ENCODE assay signal across 19 mouse cellular contexts in the genomic region with DNA sequence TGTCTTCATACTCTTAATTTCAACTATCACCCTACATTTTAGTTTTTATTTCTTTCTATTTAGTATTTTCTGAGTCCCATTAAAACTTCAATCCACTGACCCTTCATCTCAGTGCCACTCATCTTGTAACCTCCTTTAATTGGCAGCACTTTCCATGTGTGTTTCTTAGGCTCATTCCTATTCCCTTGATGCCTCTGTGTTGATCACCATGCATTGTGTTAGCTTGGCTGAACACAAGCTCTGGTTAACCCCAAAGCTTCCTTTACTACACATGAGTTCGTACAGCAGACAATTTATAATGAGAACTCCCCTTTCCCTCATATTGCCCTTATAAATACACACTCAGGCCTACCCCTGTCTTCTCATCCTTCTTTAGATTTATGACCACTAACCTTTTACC.
DNase-seq lines count a peak whose midpoint lies in the region; ATAC-seq and TF ChIP-seq lines count a peak whose summit lies in the region.
"Had no signal": no experiment of that assay in that cellular context is flagged by ENCODE, and none has a peak within 500 bp of the region (broad histone marks: within the 10 kb centered on the region; RNA-seq: fewer than 3 reads in every experiment).

No protein-coding gene starts in this region.

- 0 out of 2 replicates have a peak, but pooled peaks have one; percentile 51 for ATAC-seq in hindbrain, postnatal 0 days
- ATAC-seq in hindbrain, embryonic 13.5 days (ENCODE audit: low FRiP score): no peak
- no peak for ATAC-seq in lung, embryonic 14.5 days (ENCODE audit: insufficient read depth)
- 0 out of 2 replicates have a peak, but pooled peaks have one; percentile 50 for ATAC-seq in neural tube, embryonic 15.5 days (ENCODE audit: low FRiP score)
- no peak for ATAC-seq in liver, postnatal 0 days
- ATAC-seq: activated CD4-positive, CD25-positive, alpha-beta regulatory T cell, adult 4 months; forebrain, embryonic 16.5 days; Patski had no signal

- no peaks in the 10 kb centered on the region; the same call in 1 of the 2 replicates for H3K4me1 ChIP-seq in hindbrain, postnatal 0 days (ENCODE audit: insufficient read depth, low read length)
- 0 out of 2 replicates have a peak, but pooled peaks cover 5% of the 10 kb centered on the region for H3K4me1 ChIP-seq in hindbrain, embryonic 13.5 days (replicated peaks)
- H3K4me1 ChIP-seq in lung, embryonic 14.5 days (ENCODE audit: insufficient read depth): no peaks in the 10 kb centered on the region
- no peaks in the 10 kb centered on the region for H3K4me1 ChIP-seq in neural tube, embryonic 15.5 days
- H3K4me1 ChIP-seq in liver, postnatal 0 days (ENCODE audit: insufficient read depth): no peaks in the 10 kb centered on the region
- H3K4me1 ChIP-seq: embryonic facial prominence, embryonic 13.5 days; forebrain, embryonic 12.5 days; heart, embryonic 10.5 days; hindbrain, embryonic 10.5 days had no signal

- H3K9ac ChIP-seq in hindbrain, postnatal 0 days (replicated peaks; ENCODE audit: low read length): no peak overlapping the region
- H3K9ac ChIP-seq in hindbrain, embryonic 13.5 days: no peak overlapping the region
- no peak overlapping the region for H3K9ac ChIP-seq in lung, embryonic 14.5 days
- H3K9ac ChIP-seq in neural tube, embryonic 15.5 days (replicated peaks): no peak overlapping the region
- no peak overlapping the region for H3K9ac ChIP-seq in liver, postnatal 0 days (replicated peaks)
- H3K9ac ChIP-seq: embryonic facial prominence, embryonic 13.5 days; forebrain, embryonic 12.5 days had no signal

- no peaks in the 10 kb centered on the region for H3K27me3 ChIP-seq in hindbrain, postnatal 0 days (ENCODE audit: insufficient read depth, low read length)
- H3K27me3 ChIP-seq in hindbrain, embryonic 13.5 days: no peaks in the 10 kb centered on the region
- H3K27me3 ChIP-seq in lung, embryonic 14.5 days (ENCODE audit: insufficient read depth, low read length): no peaks in the 10 kb centered on the region
- no peaks in the 10 kb centered on the region for H3K27me3 ChIP-seq in neural tube, embryonic 15.5 days (replicated peaks)
- H3K27me3 ChIP-seq in liver, postnatal 0 days (ENCODE audit: insufficient read depth, low read length): no peaks in the 10 kb centered on the region
- H3K27me3 ChIP-seq: embryonic facial prominence, embryonic 13.5 days; forebrain, embryonic 12.5 days; Patski had no signal

- peak; percentile 31 for DNase-seq in hindbrain, postnatal 0 days (ENCODE audit: low spot score)
- DNase-seq in lung, embryonic 14.5 days: no peak
- DNase-seq in lung, postnatal 14 days: no peak
- no peak for DNase-seq in neural tube, embryonic 10.5 days (ENCODE audit: extremely low spot score, low spot score)
- DNase-seq in liver, postnatal 0 days: no peak
- DNase-seq: cerebellum, adult 11-12 months; cerebellum, adult 9-10 months; cerebellum, postnatal 36 days; gastrocnemius, postnatal 10 days; heart, adult 18-20 months had no signal

- no peaks in the 10 kb centered on the region for H3K36me3 ChIP-seq in hindbrain, postnatal 0 days (ENCODE audit: insufficient read depth, low read length)
- no peaks in the 10 kb centered on the region for H3K36me3 ChIP-seq in hindbrain, embryonic 13.5 days
- H3K36me3 ChIP-seq in lung, embryonic 14.5 days (ENCODE audit: insufficient read depth): no peaks in the 10 kb centered on the region
- no peaks in the 10 kb centered on the region for H3K36me3 ChIP-seq in neural tube, embryonic 15.5 days
- no peaks in the 10 kb centered on the region for H3K36me3 ChIP-seq in liver, postnatal 0 days (replicated peaks; ENCODE audit: insufficient read depth, low read length)
- H3K36me3 ChIP-seq: embryonic facial prominence, embryonic 13.5 days; forebrain, embryonic 12.5 days; heart, embryonic 10.5 days; hindbrain, embryonic 10.5 days had no signal

- no peak for TF ChIP-seq CTCF in hindbrain, postnatal 0 days (IDR thresholded peaks at IDR 0.05; ENCODE audit: low read depth)
- TF ChIP-seq CTCF in lung, embryonic 14.5 days (IDR thresholded peaks at IDR 0.05; ENCODE audit: low read depth): no peak
- TF ChIP-seq CTCF in liver, postnatal 0 days (IDR thresholded peaks at IDR 0.05; ENCODE audit: low read depth): no peak

- no peak overlapping the region for H3K27ac ChIP-seq in hindbrain, postnatal 0 days
- no peak overlapping the region for H3K27ac ChIP-seq in hindbrain, embryonic 13.5 days
- peak overlapping the region; percentile 37; the same call in 1 of the 2 replicates for H3K27ac ChIP-seq in lung, embryonic 14.5 days (ENCODE audit: low read depth)
- no peak overlapping the region for H3K27ac ChIP-seq in neural tube, embryonic 15.5 days (replicated peaks)
- no peak overlapping the region for H3K27ac ChIP-seq in liver, postnatal 0 days (ENCODE audit: low read depth)
- H3K27ac ChIP-seq: embryonic facial prominence, embryonic 13.5 days; forebrain, embryonic 12.5 days; heart, embryonic 10.5 days; hindbrain, embryonic 10.5 days had no signal

- TF ChIP-seq EP300 in liver, postnatal 0 days (IDR thresholded peaks at IDR 0.05; ENCODE audit: low read depth): no peak

- no peaks in the 10 kb centered on the region for H3K9me3 ChIP-seq in hindbrain, postnatal 0 days (ENCODE audit: low read length)
- H3K9me3 ChIP-seq in hindbrain, embryonic 13.5 days: no peaks in the 10 kb centered on the region
- H3K9me3 ChIP-seq in lung, embryonic 14.5 days (ENCODE audit: low read depth, low read length): no peaks in the 10 kb centered on the region
- H3K9me3 ChIP-seq in neural tube, embryonic 15.5 days (replicated peaks): no peaks in the 10 kb centered on the region
- no peaks in the 10 kb centered on the region for H3K9me3 ChIP-seq in liver, postnatal 0 days (ENCODE audit: low read length)
- H3K9me3 ChIP-seq: embryonic facial prominence, embryonic 13.5 days; forebrain, embryonic 12.5 days; heart, embryonic 10.5 days; hindbrain, embryonic 10.5 days had no signal

- H3K4me3 ChIP-seq in hindbrain, postnatal 0 days (ENCODE audit: low read length): no peak overlapping the region
- H3K4me3 ChIP-seq in hindbrain, embryonic 13.5 days: no peak overlapping the region
- H3K4me3 ChIP-seq in lung, embryonic 14.5 days (ENCODE audit: low read depth, low read length): no peak overlapping the region
- no peak overlapping the region for H3K4me3 ChIP-seq in neural tube, embryonic 15.5 days (replicated peaks)
- H3K4me3 ChIP-seq in liver, postnatal 0 days (ENCODE audit: low read depth, low read length): no peak overlapping the region
- H3K4me3 ChIP-seq: embryonic facial prominence, embryonic 13.5 days; forebrain, embryonic 12.5 days; heart, embryonic 10.5 days; hindbrain, embryonic 10.5 days had no signal

- 56% methylated on average over 1 of the region's 1 CpGs for WGBS in hindbrain, postnatal 0 days
- WGBS in hindbrain, embryonic 13.5 days: 50% methylated on average over 1 of the region's 1 CpGs
- WGBS in lung, embryonic 14.5 days: 65% methylated on average over 1 of the region's 1 CpGs
- 58% methylated on average over 1 of the region's 1 CpGs for WGBS in neural tube, embryonic 15.5 days
- 66% methylated on average over 1 of the region's 1 CpGs for WGBS in liver, postnatal 0 days (ENCODE audit: insufficient replicate concordance)

- no peak overlapping the region for H3K4me2 ChIP-seq in hindbrain, postnatal 0 days (ENCODE audit: low read depth, low read length)
- no peak overlapping the region for H3K4me2 ChIP-seq in hindbrain, embryonic 13.5 days
- no peak overlapping the region for H3K4me2 ChIP-seq in lung, embryonic 14.5 days
- no peak overlapping the region for H3K4me2 ChIP-seq in neural tube, embryonic 15.5 days
- no peak overlapping the region for H3K4me2 ChIP-seq in liver, postnatal 0 days (ENCODE audit: low read depth, low read length)
- H3K4me2 ChIP-seq: embryonic facial prominence, embryonic 13.5 days; forebrain, embryonic 12.5 days had no signal

Comparison
In these comparisons a context has a peak if more than half of its experiments do, and no peak if none do; other contexts are left out.
1. ATAC-seq: peak in hindbrain, postnatal 0 days (single experiment) and neural tube, embryonic 15.5 days (single experiment); none in hindbrain, embryonic 13.5 days (single experiment), lung, embryonic 14.5 days (single experiment) and liver, postnatal 0 days (single experiment).